Mouse (Mus musculus) embryonic facial prominence, embryonic 10.5 days (tissue): ENCODE results near the gene Nrf1. TPM values are rescaled to one million over a fixed set of nuclear protein-coding genes. Genes with fewer than 3 reads are reported as not detected.

Source experiments
- DNase-seq: peaks from one replicate; pipeline ENCODE4 v3.0.0-alpha.2; 2017; ENCODE audit warnings: low spot score
- H3K27ac ChIP-seq: fragments of 300-500 bp; sonication (generic); replicated peaks from 2 replicates; pipeline ENCODE4 v1.5.1; 2016; ENCODE audit warnings: mild to moderate bottlenecking
- H3K27me3 ChIP-seq: fragments of 300-500 bp; sonication (generic); replicated peaks from 2 replicates; pipeline ENCODE4 v1.6.1; 2016; ENCODE audit warnings: low read depth, mild to moderate bottlenecking; ENCODE audit not compliant: poor library complexity, severe bottlenecking
- H3K36me3 ChIP-seq: fragments of 300-500 bp; sonication (generic); replicated peaks from 2 replicates; pipeline ENCODE4 v1.6.1; 2016; ENCODE audit warnings: mild to moderate bottlenecking, moderate library complexity
- H3K4me1 ChIP-seq: fragments of 300-500 bp; sonication (generic); 2 replicates; pipeline ENCODE4 v1.6.1; 2016
- H3K4me3 ChIP-seq: fragments of 300-500 bp; sonication (generic); 2 replicates; pipeline ENCODE4 v1.5.1; 2016; ENCODE audit warnings: mild to moderate bottlenecking, moderate library complexity
- H3K9me3 ChIP-seq: fragments of 300-500 bp; sonication (generic); 2 replicates; pipeline ENCODE4 v1.6.1; 2016; ENCODE audit warnings: mild to moderate bottlenecking
- WGBS: fragments of 180-500 bp; shearing (Covaris S2); methylation state at CpG from one replicate; pipeline ENCODE4 v1.1.7; 2016; 5-methylcytosine and 5-hydroxymethylcytosine counted together
- polyA plus RNA-seq: library from polyadenylated mRNA; unstranded; fragments of >200 nt; fragmentation: Nextera tagmentation; extraction: Ambion mirVana; gene quantifications from 2 replicates; pipeline ENCODE4 v1.2.1, GENCODE M21; 2016

Nrf1 gene
- polyA plus RNA-seq, 1 experiment from 2014 or later: 92.1 TPM

DNA sequence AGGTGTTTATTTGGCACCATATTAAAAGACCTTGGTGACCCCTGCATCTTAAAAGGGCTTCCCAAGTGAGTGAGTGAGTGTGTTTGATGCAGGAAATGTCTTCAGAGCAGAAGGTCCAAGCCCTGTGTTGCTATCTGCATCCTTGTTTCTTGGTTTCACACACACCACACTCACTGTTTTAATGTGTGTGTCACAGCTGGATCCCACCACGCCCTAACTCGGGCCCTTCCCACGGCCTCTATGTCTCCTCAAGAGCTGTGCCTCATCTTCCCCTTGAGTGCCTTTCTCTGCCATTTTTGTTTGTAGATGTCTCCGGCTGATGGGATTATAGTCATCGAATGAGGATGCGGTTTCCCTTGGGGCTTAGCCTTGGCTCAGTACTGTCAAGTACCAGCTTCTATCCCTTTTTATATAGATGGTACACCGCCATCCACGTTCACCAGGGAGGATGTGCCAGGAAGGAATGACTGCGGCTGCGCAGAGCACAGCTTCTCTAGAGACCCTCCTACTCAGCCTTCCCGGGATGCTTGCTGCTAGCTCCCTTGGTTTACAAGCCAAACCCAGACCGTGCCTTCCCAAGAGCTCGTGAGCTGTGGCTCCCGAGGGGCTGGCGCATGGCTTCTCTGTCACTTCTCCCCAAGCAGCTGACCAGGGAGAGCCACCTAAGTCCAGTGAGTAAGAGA is 106.1 kb downstream of the Nrf1 start:
- no peak overlapping the region for H3K4me3 ChIP-seq
- WGBS: 96% methylated on average over 15 of the region's 15 CpGs
- H3K4me1 ChIP-seq: no peaks in the 10 kb centered on the region
- no peaks in the 10 kb centered on the region for H3K9me3 ChIP-seq
- DNase-seq: no peak
- no peaks in the 10 kb centered on the region for H3K27me3 ChIP-seq
- H3K27ac ChIP-seq: no peak overlapping the region
- peaks cover 47% of the 10 kb centered on the region for H3K36me3 ChIP-seq

DNA sequence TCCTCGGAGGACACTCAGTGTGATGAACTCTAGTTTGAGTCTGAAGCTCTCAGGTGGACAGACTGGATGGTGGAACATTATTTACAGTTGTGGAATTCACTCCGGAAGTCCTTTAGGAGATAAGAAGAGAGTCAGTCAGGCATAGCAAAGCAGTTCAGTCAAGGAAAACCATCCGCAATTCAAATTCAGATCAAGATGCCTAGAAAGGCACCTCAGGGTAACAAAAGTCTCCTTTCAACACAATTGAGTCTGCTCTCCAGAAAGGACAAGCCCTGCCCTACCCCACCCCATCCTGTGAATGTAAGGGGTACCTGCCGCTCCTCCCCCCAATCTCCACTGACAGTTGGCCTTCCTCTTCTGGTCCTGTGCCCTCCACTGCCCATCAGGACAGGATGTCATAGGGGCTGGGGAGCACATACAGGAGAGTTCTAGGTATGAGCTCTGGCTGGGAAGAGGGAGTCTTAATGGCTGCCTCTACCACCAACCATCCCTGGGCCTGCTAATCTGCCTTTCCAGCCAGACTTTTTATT is 111.8 kb downstream of the Nrf1 start:
- Histone ChIP-seq H3K9me3 (no peaks in the 10 kb centered on the region), H3K36me3 (peaks cover 15% of the 10 kb centered on the region), H3K27ac (no peak overlapping the region), H3K4me3 (no peak overlapping the region), H3K27me3 (peaks cover 12% of the 10 kb centered on the region; the same call in 1 of the 2 replicates), H3K4me1 (peaks cover 16% of the 10 kb centered on the region)
- 58% methylated on average over 4 of the region's 4 CpGs for WGBS
- no peak for DNase-seq

GRCm38 (mm10) chr6:30160408-30160807 is 112.6 kb downstream of the Nrf1 start:
- Histone ChIP-seq H3K36me3 (peaks cover 13% of the 10 kb centered on the region), H3K4me3 (no peak overlapping the region), H3K9me3 (no peaks in the 10 kb centered on the region), H3K4me1 (peaks cover 16% of the 10 kb centered on the region), H3K27ac (no peak overlapping the region), H3K27me3 (peaks cover 12% of the 10 kb centered on the region; the same call in 1 of the 2 replicates)
- WGBS: 86% methylated on average over 4 of the region's 4 CpGs
- DNase-seq: no peak

- WGBS: 79% methylated on average over 2 of the region's 2 CpGs
- Histone ChIP-seq H3K27ac (peak overlapping the region; percentile 40), H3K4me1 (peaks cover 26% of the 10 kb centered on the region), H3K36me3 (peaks cover 22% of the 10 kb centered on the region), H3K9me3 (no peaks in the 10 kb centered on the region), H3K4me3 (no peak overlapping the region), H3K27me3 (peaks cover 23% of the 10 kb centered on the region; the same call in 1 of the 2 replicates)
- DNase-seq: no peak
Observed at GRCm38 (mm10) chr6:30161618-30162017, 113.8 kb downstream of the Nrf1 start.

- H3K27ac ChIP-seq: no peak overlapping the region
- no peak for DNase-seq
- peaks cover 30% of the 10 kb centered on the region for H3K4me1 ChIP-seq
- peaks cover 22% of the 10 kb centered on the region for H3K36me3 ChIP-seq
- H3K4me3 ChIP-seq: no peak overlapping the region
- H3K27me3 ChIP-seq: peaks cover 23% of the 10 kb centered on the region; the same call in 1 of the 2 replicates
- no peaks in the 10 kb centered on the region for H3K9me3 ChIP-seq
- 49% methylated on average over 7 of the region's 7 CpGs for WGBS
Observed at GRCm38 (mm10) chr6:30162091-30162490, 114.3 kb downstream of the Nrf1 start.

GRCm38 (mm10) chr6:30166349-30166748 is 118.6 kb downstream of the Nrf1 start:
- WGBS: 47% methylated on average over 3 of the region's 3 CpGs
- DNase-seq: no peak
- peaks cover 70% of the 10 kb centered on the region for H3K4me1 ChIP-seq
- H3K27me3 ChIP-seq: peaks cover 62% of the 10 kb centered on the region
- peak overlapping the region; percentile 71 for H3K27ac ChIP-seq
- no peak overlapping the region for H3K4me3 ChIP-seq
- no peaks in the 10 kb centered on the region for H3K9me3 ChIP-seq
- peaks cover 29% of the 10 kb centered on the region for H3K36me3 ChIP-seq

GRCm38 (mm10) chr6:30167192-30167591 is 119.4 kb downstream of the Nrf1 start:
- peaks cover 70% of the 10 kb centered on the region for H3K27me3 ChIP-seq
- WGBS: 11% methylated on average over 11 of the region's 11 CpGs
- peaks cover 29% of the 10 kb centered on the region for H3K36me3 ChIP-seq
- DNase-seq: peak; percentile 79
- H3K4me1 ChIP-seq: peaks cover 70% of the 10 kb centered on the region
- H3K4me3 ChIP-seq: peak overlapping the region; percentile 33; the same call in 1 of the 2 replicates
- no peaks in the 10 kb centered on the region for H3K9me3 ChIP-seq
- peak overlapping the region; percentile 71 for H3K27ac ChIP-seq

GRCm38 (mm10) chr6:30168275-30168674 is 120.5 kb downstream of the Nrf1 start:
- DNase-seq: no peak
- 87% methylated on average over 3 of the region's 3 CpGs for WGBS
- Histone ChIP-seq H3K36me3 (peaks cover 29% of the 10 kb centered on the region), H3K9me3 (no peaks in the 10 kb centered on the region), H3K27ac (peak overlapping the region; percentile 71), H3K4me3 (peak overlapping the region; percentile 33; the same call in 1 of the 2 replicates), H3K27me3 (peaks cover 75% of the 10 kb centered on the region), H3K4me1 (peaks cover 74% of the 10 kb centered on the region)

GRCm38 (mm10) chr6:30169148-30169547 is 121.4 kb downstream of the Nrf1 start:
- Histone ChIP-seq H3K9me3 (no peaks in the 10 kb centered on the region), H3K27me3 (peaks cover 78% of the 10 kb centered on the region), H3K4me3 (peak overlapping the region; percentile 33; the same call in 1 of the 2 replicates), H3K36me3 (peaks cover 23% of the 10 kb centered on the region), H3K27ac (peak overlapping the region; percentile 71), H3K4me1 (peaks cover 83% of the 10 kb centered on the region)
- 44% methylated on average over 12 of the region's 12 CpGs for WGBS
- DNase-seq: peak; percentile 82

DNA sequence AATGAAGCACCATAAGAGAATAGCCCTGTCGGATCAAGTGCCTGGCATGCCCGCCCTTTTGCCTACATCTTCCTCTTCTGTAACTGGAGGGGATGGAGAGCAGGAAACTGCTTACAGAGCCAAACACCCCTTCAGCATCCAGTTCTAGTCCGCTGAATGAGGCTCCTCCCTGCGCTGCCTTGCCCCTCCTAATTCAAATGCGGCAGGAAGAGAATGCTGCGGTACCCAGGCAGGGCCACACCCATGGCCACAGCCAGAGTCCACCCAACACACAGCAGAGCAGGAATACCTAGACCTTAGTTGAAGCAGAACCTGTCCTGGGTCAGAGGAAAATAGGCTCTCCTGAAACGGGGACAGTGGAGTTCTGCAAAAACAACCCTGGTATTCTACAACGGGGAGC is 123.4 kb downstream of the Nrf1 start:
- 20% methylated on average over 8 of the region's 8 CpGs for WGBS
- H3K4me3 ChIP-seq: peak overlapping the region; percentile 63
- no peak overlapping the region for H3K27ac ChIP-seq
- no peaks in the 10 kb centered on the region for H3K9me3 ChIP-seq
- peaks cover 98% of the 10 kb centered on the region for H3K4me1 ChIP-seq
- peaks cover 11% of the 10 kb centered on the region; the same call in 1 of the 2 replicates for H3K36me3 ChIP-seq
- no peak for DNase-seq
- H3K27me3 ChIP-seq: peaks cover 91% of the 10 kb centered on the region

GRCm38 (mm10) chr6:30171967-30172366 is 124.2 kb downstream of the Nrf1 start:
- WGBS: 22% methylated on average over 10 of the region's 10 CpGs
- Histone ChIP-seq H3K4me1 (peaks cover 95% of the 10 kb centered on the region), H3K9me3 (no peaks in the 10 kb centered on the region), H3K27me3 (peaks cover 95% of the 10 kb centered on the region), H3K4me3 (peak overlapping the region; percentile 63), H3K27ac (peak overlapping the region; percentile 88; the same call in 1 of the 2 replicates), H3K36me3 (peaks cover 9% of the 10 kb centered on the region; the same call in 1 of the 2 replicates)
- peak; percentile 45 for DNase-seq

DNA sequence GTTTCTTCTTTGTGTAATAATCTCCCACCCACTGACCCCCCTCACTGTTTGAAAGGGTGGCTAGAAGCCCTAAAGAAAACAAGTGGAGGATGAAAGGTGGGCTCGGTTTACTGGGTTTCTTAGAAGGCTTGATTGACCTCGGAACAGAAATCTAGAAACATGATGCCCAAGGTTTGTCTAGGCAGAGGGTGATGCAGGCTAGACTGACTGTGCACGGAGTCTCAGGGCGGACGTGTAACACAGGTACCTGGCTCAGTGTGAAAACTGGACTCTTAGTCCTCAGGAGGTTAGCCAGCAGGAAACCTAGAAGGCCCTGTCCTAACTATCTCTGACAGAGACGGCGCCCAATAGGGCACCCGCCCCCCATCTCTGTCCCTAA is 124.6 kb downstream of the Nrf1 start:
- Histone ChIP-seq H3K4me1 (peaks cover 94% of the 10 kb centered on the region), H3K27ac (peak overlapping the region; percentile 88), H3K9me3 (no peaks in the 10 kb centered on the region), H3K27me3 (peaks cover 100% of the 10 kb centered on the region), H3K4me3 (peak overlapping the region; percentile 63), H3K36me3 (peaks cover 9% of the 10 kb centered on the region; the same call in 1 of the 2 replicates)
- no peak for DNase-seq
- 10% methylated on average over 8 of the region's 8 CpGs for WGBS
